Mouse (Mus musculus): ENCODE data around the gene Maff. TPM values are rescaled to one million over a fixed set of nuclear protein-coding genes. Genes with fewer than 3 reads are reported as not detected.

Maff gene
- total RNA-seq, 2 experiments from 2014 or later = 6.3 to 19.1 TPM

- DNase-seq = no peak
Observed at GRCm38 (mm10) chr15:79364120-79364519, 17.7 kb downstream of the Maff start.

- DNase-seq = no peak
Observed at GRCm38 (mm10) chr15:79365068-79365467, 18.6 kb downstream of the Maff start.

- DNase-seq = no peak
Observed at GRCm38 (mm10) chr15:79366402-79366801, 20.0 kb downstream of the Maff start.

GRCm38 (mm10) chr15:79368313-79368811 is 21.9 kb downstream of the Maff start:
- peak; percentile 68 to 72 for DNase-seq

- no peak for DNase-seq
Observed at GRCm38 (mm10) chr15:79368861-79369440, 22.5 kb downstream of the Maff start.

GRCm38 (mm10) chr15:79369452-79370280 is 23.2 kb downstream of the Maff start:
- DNase-seq = no peak

- no peak for DNase-seq
Observed at GRCm38 (mm10) chr15:79370281-79370843, 23.9 kb downstream of the Maff start.

- DNase-seq = no peak
Observed at GRCm38 (mm10) chr15:79374760-79375159, 28.3 kb downstream of the Maff start.

- DNase-seq = peak; percentile 62 to 81
Observed at GRCm38 (mm10) chr15:79377681-79378080, 31.3 kb downstream of the Maff start.

- DNase-seq = no peak
Observed at GRCm38 (mm10) chr15:79378608-79379007, 32.2 kb downstream of the Maff start.

GRCm38 (mm10) chr15:79379658-79380057 is 33.2 kb downstream of the Maff start:
- DNase-seq = no peak

- peak; percentile 77 to 82 for DNase-seq
Observed at GRCm38 (mm10) chr15:79380468-79381444, 34.3 kb downstream of the Maff start.

GRCm38 (mm10) chr15:79381644-79382043 is 35.2 kb downstream of the Maff start:
- DNase-seq = no peak

- DNase-seq = no peak
Observed at GRCm38 (mm10) chr15:79387081-79387480, 40.7 kb downstream of the Maff start.

GRCm38 (mm10) chr15:79387611-79388010 is 41.2 kb downstream of the Maff start:
- no peak for DNase-seq

GRCm38 (mm10) chr15:79388171-79388570 is 41.8 kb downstream of the Maff start:
- no peak for DNase-seq

GRCm38 (mm10) chr15:79390434-79390833 is 44.0 kb downstream of the Maff start:
- DNase-seq = peak; percentile 81 to 88

GRCm38 (mm10) chr15:79391447-79392093 is 45.1 kb downstream of the Maff start:
- DNase-seq = peak; percentile 80

GRCm38 (mm10) chr15:79392527-79392926 is 46.1 kb downstream of the Maff start:
- DNase-seq = no peak

- no peak for DNase-seq
Observed at GRCm38 (mm10) chr15:79393101-79393500, 46.7 kb downstream of the Maff start.

GRCm38 (mm10) chr15:79394842-79395241 is 48.4 kb downstream of the Maff start:
- no peak for DNase-seq
